In the genomic region with DNA sequence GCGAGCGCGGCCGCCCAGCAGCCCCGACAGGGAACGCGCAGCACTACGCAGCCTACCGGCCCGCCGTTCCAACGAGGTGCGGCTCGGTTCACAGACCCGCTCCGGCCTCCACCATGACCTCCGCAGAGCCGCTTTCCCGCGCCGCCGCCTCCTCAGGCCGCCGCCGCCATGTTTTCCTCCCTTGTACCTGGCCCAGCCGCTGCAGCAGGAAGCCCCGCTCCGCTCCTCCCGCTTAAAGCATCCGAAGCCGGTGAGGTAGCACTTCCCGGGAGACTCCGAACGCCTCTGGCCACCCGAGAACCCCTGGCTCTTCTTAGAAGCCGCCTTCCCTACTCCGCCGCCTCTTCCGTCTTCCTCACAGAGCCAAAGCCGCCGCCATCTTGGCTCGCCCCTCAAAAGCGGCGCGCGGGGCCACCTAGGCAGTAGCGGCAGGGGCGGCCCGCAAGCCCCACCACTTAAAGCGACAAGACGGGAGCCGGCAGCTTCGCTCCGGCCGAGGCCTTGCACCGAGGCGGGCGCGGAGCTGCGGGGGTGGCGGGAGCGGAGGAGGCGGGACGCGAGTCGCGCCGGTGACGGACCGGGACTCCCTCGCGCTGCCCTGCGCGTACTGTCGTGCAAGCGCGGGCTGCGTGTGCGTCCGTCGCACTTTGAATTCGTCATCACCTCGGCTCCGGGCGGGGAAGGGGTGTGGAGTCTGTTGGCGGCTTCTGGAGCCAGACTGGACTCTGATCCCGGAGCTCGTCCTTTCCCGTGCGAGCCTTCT, we compare ENCODE assay signal across 8 mouse cellular contexts. TPM values are rescaled to one million over a fixed set of nuclear protein-coding genes. Genes with fewer than 3 reads are reported as not detected.
DNase-seq lines count a peak whose midpoint lies in the region; ATAC-seq lines count a peak whose summit lies in the region.

A gene (minus strand): TSS at position 627 of the 763 bp plus-strand sequence.

- peak; percentile 94 for DNase-seq in adipocyte (ENCODE audit: low spot score)
- peak; percentile 98 for DNase-seq in embryo, embryonic 10 days (ENCODE audit: low spot score)
- peak; percentile 95 for DNase-seq in gastrocnemius, postnatal 10 days
- DNase-seq in induced T-regulatory cell, adult 2 months (ENCODE audit: low read depth) = peak; percentile 96
- peak; percentile 87 to 94 for DNase-seq in left cerebral cortex, adult 9 months (ENCODE audit: low spot score in 2 of 2)
- DNase-seq in right cerebral cortex, postnatal 14 days = peak; percentile 96
- peak; percentile 95 to 97 for DNase-seq in urinary bladder, postnatal 36 days (ENCODE audit: low spot score in 2 of 2)

- ATAC-seq in megakaryocyte progenitor cell, adult 5-6 weeks (replicated peaks; ENCODE audit: poor library complexity) = peak; percentile 90

RNA-seq across cellular contexts. Expression of the gene that starts here (rescaled TPM):
- total RNA-seq in gastrocnemius, postnatal 10 days (2021) = 10 to 100 TPM; 22.7 to 32.2 TPM
- total RNA-seq in megakaryocyte progenitor cell, adult 5-6 weeks (2015) = 114 and 116 TPM in 2 replicates
- 116 and 153 TPM in 2 replicates for total RNA-seq in megakaryocyte progenitor cell, adult 5-6 weeks (2017)

Comparison
In these comparisons a context has a peak if more than half of its experiments do, and no peak if none do; other contexts are left out.
1. Peak in every context shown above with its lines: DNase-seq and ATAC-seq.